Mouse (Mus musculus) MEL (cell line): ENCODE measurements around the gene Cntn4. TPM values are rescaled to one million over a fixed set of nuclear protein-coding genes. Genes with fewer than 3 reads are reported as not detected.

Source experiments
- DNase-seq: peaks from one replicate; pipeline ENCODE4 v3.0.0; 2011; ENCODE audit warnings: low read depth, low spot score
- H3K27ac ChIP-seq: 2 replicates; pipeline ENCODE4 v1.5.1; 2012; ENCODE audit warnings: low read depth, mild to moderate bottlenecking, control low read depth, low read length, moderate library complexity; ENCODE audit not compliant: control insufficient read depth
- H3K27me3 ChIP-seq, 2 experiments: fragments of 150-350 bp in 1 of 2; sonication (generic) in 1 of 2; 2 replicates each; pipeline ENCODE4 v1.6.1; 2012; ENCODE audit warnings: low read length in 2 of 2, mild to moderate bottlenecking in 2 of 2, improper control_type of control experiment in 1 of 2, moderate library complexity in 1 of 2; ENCODE audit not compliant: insufficient read depth in 2 of 2, control insufficient read depth in 1 of 2
- H3K36me3 ChIP-seq, 2 experiments: 2 replicates each; pipeline ENCODE4 v1.6.1; 2012 to 2014; ENCODE audit warnings: low read length in 2 of 2, improper control_type of control experiment in 1 of 2, inconsistent platforms in 1 of 2, mild to moderate bottlenecking in 1 of 2; ENCODE audit not compliant: insufficient read depth in 2 of 2, control insufficient read depth in 1 of 2
- H3K4me1 ChIP-seq, 2 experiments: fragments of 150-350 bp in 1 of 2; sonication (generic) in 1 of 2; 2 replicates each; pipeline ENCODE4 v1.6.1; 2012; ENCODE audit warnings: low read length in 2 of 2, improper control_type of control experiment in 1 of 2, mild to moderate bottlenecking in 1 of 2; ENCODE audit not compliant: insufficient read depth in 2 of 2, control insufficient read depth in 1 of 2
- H3K4me3 ChIP-seq, 2 experiments: fragments of 150-350 bp in 1 of 2; sonication (generic) in 1 of 2; 2 replicates each; pipeline ENCODE4 v1.5.1; 2012; ENCODE audit warnings: low read depth in 2 of 2, low read length in 2 of 2, mild to moderate bottlenecking in 2 of 2, moderate library complexity in 2 of 2, control low read depth in 1 of 2, improper control_type of control experiment in 1 of 2; ENCODE audit not compliant: control insufficient read depth in 1 of 2, insufficient read depth in 1 of 2
- H3K79me2 ChIP-seq: 2 replicates; pipeline ENCODE4 v1.6.1; 2012; ENCODE audit warnings: mild to moderate bottlenecking, low read length, moderate library complexity; ENCODE audit not compliant: control insufficient read depth, poor library complexity, insufficient read depth
- H3K9ac ChIP-seq: 2 replicates; pipeline ENCODE4 v1.6.1; 2012; ENCODE audit warnings: low read depth, mild to moderate bottlenecking, control low read depth, low read length, moderate library complexity; ENCODE audit not compliant: control insufficient read depth, poor library complexity, severe bottlenecking
- H3K9me3 ChIP-seq: fragments of 150-350 bp; sonication (generic); replicated peaks from 2 replicates; pipeline ENCODE4 v1.6.1; 2012; ENCODE audit warnings: mild to moderate bottlenecking, low read length, improper control_type of control experiment, moderate library complexity; ENCODE audit not compliant: insufficient read depth
- CHD1 ChIP-seq: IDR thresholded peaks from 2 replicates; pipeline ENCODE4 v1.6.1; 2012; ENCODE audit warnings: low read depth, mild to moderate bottlenecking, inconsistent platforms, low read length, improper control_type of control experiment
- CHD2 ChIP-seq: IDR thresholded peaks from 2 replicates; pipeline ENCODE4 v1.6.1; 2011; ENCODE audit warnings: low read length, improper control_type of control experiment
- CTCF ChIP-seq, 3 experiments: IDR thresholded peaks in 2 of 3; conservative IDR thresholded peaks in 1 of 3; 2 replicates each; pipeline ENCODE4 v1.5.1; 2011 to 2012; ENCODE audit warnings: low read length in 3 of 3, low read depth in 2 of 3, mild to moderate bottlenecking in 2 of 3, improper control_type of control experiment in 1 of 3, inconsistent platforms in 1 of 3, mixed read lengths in 1 of 3, moderate library complexity in 1 of 3; ENCODE audit not compliant: control insufficient read depth in 1 of 3, insufficient read depth in 1 of 3, poor library complexity in 1 of 3, severe bottlenecking in 1 of 3
- EP300 ChIP-seq, 2 experiments: IDR thresholded peaks; 2 replicates each; pipeline ENCODE4 v1.6.1; 2011; ENCODE audit warnings: improper control_type of control experiment in 2 of 2, low read length in 2 of 2, low read depth in 1 of 2, mild to moderate bottlenecking in 1 of 2
- ETS1 ChIP-seq: IDR thresholded peaks from 2 replicates; pipeline ENCODE4 v1.6.1; 2012; ENCODE audit warnings: low read depth, mild to moderate bottlenecking, inconsistent platforms, low read length, improper control_type of control experiment, moderate library complexity
- GABPA ChIP-seq: IDR thresholded peaks from 2 replicates; pipeline ENCODE4 v1.6.1; 2012; ENCODE audit warnings: low read depth, mild to moderate bottlenecking, inconsistent platforms, low read length, improper control_type of control experiment, moderate library complexity
- GATA1 ChIP-seq: IDR thresholded peaks from 2 replicates; pipeline ENCODE4 v1.6.1; 2011; ENCODE audit warnings: low read depth, low read length, improper control_type of control experiment
- JUND ChIP-seq: IDR thresholded peaks from 2 replicates; pipeline ENCODE4 v1.6.1; 2011; ENCODE audit warnings: low read depth, mild to moderate bottlenecking, improper control_type of control experiment, low read length
- KAT2A ChIP-seq: conservative IDR thresholded peaks from 2 replicates; pipeline ENCODE4 v1.6.1; 2012; ENCODE audit warnings: low read depth, low read length, improper control_type of control experiment, inconsistent platforms
- MAFK ChIP-seq: IDR thresholded peaks from 2 replicates; pipeline ENCODE4 v1.6.1; 2011; ENCODE audit warnings: low read depth, mild to moderate bottlenecking, low read length, improper control_type of control experiment, borderline replicate concordance
- MAX ChIP-seq: IDR thresholded peaks from 2 replicates; pipeline ENCODE4 v1.6.1; 2011; ENCODE audit warnings: low read length, improper control_type of control experiment
- MXI1 ChIP-seq: IDR thresholded peaks from 2 replicates; pipeline ENCODE4 v1.6.1; 2011; ENCODE audit warnings: mild to moderate bottlenecking, low read depth, low read length, improper control_type of control experiment
- MYC ChIP-seq: IDR thresholded peaks from 2 replicates; pipeline ENCODE4 v1.6.1; 2011; ENCODE audit warnings: low read depth, mild to moderate bottlenecking, low read length, improper control_type of control experiment, moderate library complexity
- NELFE ChIP-seq: IDR thresholded peaks from 2 replicates; pipeline ENCODE4 v1.6.1; 2011; ENCODE audit warnings: low read depth, low read length, improper control_type of control experiment
- POLR2AphosphoS5 ChIP-seq: IDR thresholded peaks from 2 replicates; pipeline ENCODE4 v1.6.1; 2012; ENCODE audit warnings: low read depth, borderline replicate concordance, mild to moderate bottlenecking, inconsistent platforms, low read length, moderate library complexity, mixed read lengths
- RCOR1 ChIP-seq: IDR thresholded peaks from 2 replicates; pipeline ENCODE4 v1.6.1; 2012; ENCODE audit warnings: low read depth, mild to moderate bottlenecking, inconsistent platforms, low read length, improper control_type of control experiment
- SIN3A ChIP-seq: IDR thresholded peaks from 2 replicates; pipeline ENCODE4 v1.6.1; 2012; ENCODE audit warnings: low read length, improper control_type of control experiment, inconsistent platforms
- TAL1 ChIP-seq: IDR thresholded peaks from 2 replicates; pipeline ENCODE4 v1.6.1; 2012; ENCODE audit warnings: mild to moderate bottlenecking, inconsistent platforms, low read length, moderate library complexity, mixed read lengths
- TBP ChIP-seq: IDR thresholded peaks from 2 replicates; pipeline ENCODE4 v1.8.0; 2011; ENCODE audit warnings: low read depth, low read length, improper control_type of control experiment
- USF1 ChIP-seq: IDR thresholded peaks from 2 replicates; pipeline ENCODE4 v1.6.1; 2014; ENCODE audit warnings: low read depth, mild to moderate bottlenecking, inconsistent platforms, low read length, improper control_type of control experiment, moderate library complexity
- ZKSCAN1 ChIP-seq: IDR thresholded peaks from 2 replicates; pipeline ENCODE4 v1.6.1; 2012; ENCODE audit warnings: low read depth, mild to moderate bottlenecking, inconsistent platforms, low read length, improper control_type of control experiment, moderate library complexity
- ZNF384 ChIP-seq: IDR thresholded peaks from 2 replicates; pipeline ENCODE4 v1.6.1; 2012; ENCODE audit warnings: low read depth, mild to moderate bottlenecking, inconsistent platforms, low read length, improper control_type of control experiment
- polyA plus RNA-seq, 2 experiments: library from polyadenylated mRNA; stranded (reverse) in 1 of 2; unstranded in 1 of 2; fragments of >175 nt in 1 of 2; fragments of >200 nt in 1 of 2; gene quantifications; 2 replicates each; pipeline versions ENCODE4 v1.2.1 to v1.2.4; 2012; ENCODE audit warnings: low replicate concordance in 2 of 2, low read depth in 1 of 2; ENCODE audit not compliant: insufficient read length in 2 of 2, insufficient read depth in 1 of 2, missing spikeins in 1 of 2
- total RNA-seq: library from RNA; depleted of rRNA; stranded (reverse); fragments of 300-350 nt; gene quantifications from 2 replicates; pipeline ENCODE4 v1.2.3, GENCODE M21; 2012

Gene Cntn4
- total and polyA plus RNA-seq, 3 experiments, result not detected

- Histone ChIP-seq H3K9me3 (no peaks in the 10 kb centered on the region), H3K36me3 (no peaks in the 10 kb centered on the region), H3K27ac (no peak overlapping the region), H3K4me3 (no peak overlapping the region), H3K9ac (no peak overlapping the region), H3K4me1 (no peaks in the 10 kb centered on the region), H3K79me2 (no peaks in the 10 kb centered on the region), H3K27me3 (no peaks in the 10 kb centered on the region)
- TF ChIP-seq KAT2A (no peak), MXI1 (no peak), CHD1 (no peak), NELFE (no peak), MAX (no peak), ETS1 (no peak), CTCF (IDR thresholded peaks at IDR 0.05 in 2 of 3, conservative IDR thresholded peaks at IDR 0.05 in 1 of 3; ENCODE audit: control insufficient read depth in 1 of 3, insufficient read depth in 1 of 3, low read depth in 2 of 3, low read length in 3 of 3, poor library complexity in 1 of 3, severe bottlenecking in 1 of 3) (no peak), POLR2AphosphoS5 (no peak), JUND (no peak), MYC (no peak), SIN3A (no peak), CHD2 (no peak), TBP (no peak), ZNF384 (no peak), USF1 (no peak), MAFK (no peak)
- DNase-seq, result no peak
These were observed 888.5 kb downstream of the Cntn4 start for GRCm38 (mm10) chr6:106565769-106566459.

- no peak for TF ChIP-seq CHD2
- TF ChIP-seq MAX, result no peak
- no peak for TF ChIP-seq CTCF (IDR thresholded peaks at IDR 0.05 in 2 of 3, conservative IDR thresholded peaks at IDR 0.05 in 1 of 3; ENCODE audit: control insufficient read depth in 1 of 3, insufficient read depth in 1 of 3, low read depth in 2 of 3, low read length in 3 of 3, poor library complexity in 1 of 3, severe bottlenecking in 1 of 3)
- no peak for TF ChIP-seq EP300 (IDR thresholded peaks at IDR 0.05; ENCODE audit: low read depth in 1 of 2, low read length in 2 of 2)
- TF ChIP-seq KAT2A, result no peak
- TF ChIP-seq ZKSCAN1, result no peak
- TF ChIP-seq GATA1, result no peak
- no peak for TF ChIP-seq GABPA
- TF ChIP-seq MXI1, result no peak
- no peak for TF ChIP-seq MYC
- TF ChIP-seq RCOR1, result no peak
- no peak for TF ChIP-seq TAL1
- TF ChIP-seq, all 39 proteins: peak for 0
- Histone ChIP-seq H3K4me1 (no peaks in the 10 kb centered on the region), H3K9ac (no peak overlapping the region), H3K27me3 (no peaks in the 10 kb centered on the region), H3K36me3 (no peaks in the 10 kb centered on the region), H3K79me2 (no peaks in the 10 kb centered on the region), H3K27ac (no peak overlapping the region), H3K9me3 (no peaks in the 10 kb centered on the region), H3K4me3 (no peak overlapping the region)
- DNase-seq, result no peak
These were observed 889.6 kb downstream of the Cntn4 start for GRCm38 (mm10) chr6:106566929-106567621.
